Mouse (Mus musculus) embryonic fibroblast, embryonic 13.5 days (primary cell): Measurements from ENCODE around the gene Wnt16.

Source experiments
- CTCF ChIP-seq: IDR thresholded peaks from 2 replicates; pipeline ENCODE4 v1.5.1; 2011; ENCODE audit warnings: mild to moderate bottlenecking, control low read depth, low read length, moderate library complexity, borderline replicate concordance; ENCODE audit not compliant: insufficient read depth
- POLR2A ChIP-seq: IDR thresholded peaks from 2 replicates; pipeline ENCODE4 v1.6.1; 2011; ENCODE audit warnings: low read depth, mild to moderate bottlenecking, control low read depth, low read length, moderate library complexity

DNA sequence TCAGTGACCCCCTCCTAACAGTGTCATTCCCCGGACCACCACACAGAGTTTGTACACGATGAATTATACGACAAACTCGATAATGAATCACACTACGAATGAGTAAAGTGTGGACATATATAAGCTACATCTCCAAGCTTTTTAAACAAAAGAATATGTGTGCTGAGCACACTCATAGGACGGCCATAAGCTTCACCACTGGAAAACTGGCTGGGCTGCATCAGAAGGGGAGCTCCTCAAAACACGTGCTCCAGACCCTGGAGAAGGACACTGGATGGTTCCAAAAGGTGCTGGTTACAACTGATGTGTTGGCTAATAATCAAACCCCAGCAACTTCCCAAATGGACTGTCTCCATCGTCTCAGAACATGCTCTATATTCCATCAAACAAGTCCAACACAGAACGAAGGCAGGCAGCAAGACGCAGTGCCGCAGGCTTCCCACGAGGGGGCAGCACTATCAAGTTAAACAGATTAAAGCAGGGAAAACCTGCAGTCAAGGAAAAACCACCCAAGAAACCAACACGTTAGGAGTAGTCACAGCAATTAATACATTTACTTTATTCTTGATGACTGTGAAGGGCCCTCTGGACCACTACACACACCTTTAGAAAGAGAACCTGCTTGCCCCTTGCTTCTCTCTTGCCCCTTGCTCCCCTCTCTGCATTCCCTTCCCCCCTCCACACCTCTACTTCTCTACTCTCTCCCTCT is 37.5 kb downstream of the Wnt16 start:
- TF ChIP-seq POLR2A (no peak), CTCF (peak; percentile 81)
